Mouse (Mus musculus) bone marrow, adult 2 months (tissue): ENCODE measurements at regions not wholly inside any gene's neighbourhood (a gene's known extent, or its start where the extent isn't known, plus 50 kb on each side); places are given as distances from the start of the nearest gene placed in this dataset.
"Not testable (repeated sequence)": the region's sequence is repeated elsewhere in the genome, so short reads cannot be mapped to it uniquely, and the experiment has no call there.

ENCODE experiments used
- H3K27ac ChIP-seq: fragments of 200-500 bp; 2 replicates; pipeline ENCODE4 v1.5.1; 2012; ENCODE audit warnings: low read depth, mild to moderate bottlenecking, control low read depth, inconsistent platforms, low read length; ENCODE audit not compliant: control insufficient read depth, poor library complexity, insufficient read depth
- H3K4me1 ChIP-seq: fragments of 200-500 bp; 2 replicates; pipeline ENCODE4 v1.6.1; 2011; ENCODE audit warnings: low read length; ENCODE audit not compliant: control insufficient read depth, insufficient read depth
- H3K4me3 ChIP-seq: fragments of 200-500 bp; replicated peaks from 2 replicates; pipeline ENCODE3; 2011; ENCODE audit warnings: mild to moderate bottlenecking, low read depth, low read length, control low read depth; ENCODE audit not compliant: control insufficient read depth
- CTCF ChIP-seq: fragments of 200-500 bp; IDR thresholded peaks from 2 replicates; pipeline ENCODE4 v1.5.1; 2011; ENCODE audit warnings: low read length, control low read depth; ENCODE audit not compliant: control insufficient read depth, insufficient read depth
- POLR2A ChIP-seq: fragments of 200-500 bp; IDR thresholded peaks from 2 replicates; pipeline ENCODE4 v1.6.1; 2011; ENCODE audit warnings: low read depth, mild to moderate bottlenecking, control low read depth, low read length, borderline replicate concordance; ENCODE audit not compliant: control insufficient read depth
- WGBS: fragments of 180-500 bp; shearing (Covaris S2); methylation state at CpG from one replicate; pipeline ENCODE4 v1.1.7; 2018; 5-methylcytosine and 5-hydroxymethylcytosine counted together

DNA sequence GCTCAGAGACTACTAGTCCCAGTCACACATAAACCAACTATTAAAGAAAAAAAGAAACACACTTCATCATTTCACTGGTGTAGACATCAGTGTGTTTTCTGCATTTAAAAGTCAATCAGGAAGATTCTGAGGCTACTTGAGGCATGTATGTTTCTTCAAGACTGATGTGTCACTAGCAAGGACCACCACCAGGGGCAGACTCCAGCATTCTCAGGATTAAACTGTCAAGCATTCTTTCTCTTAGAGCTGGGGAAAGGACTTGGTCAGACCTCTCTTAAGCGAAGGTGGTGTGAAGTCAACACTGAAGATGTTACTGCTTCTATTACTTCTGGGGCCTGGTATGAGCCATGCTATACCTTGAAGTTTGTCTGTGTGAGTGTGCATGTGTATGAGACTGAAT lies 114.1 kb upstream of the Try4 start:
- H3K4me1 ChIP-seq = no peaks in the 10 kb centered on the region; the same call in 1 of the 2 replicates
- TF ChIP-seq CTCF (no peak), POLR2A (no peak)
- no peak overlapping the region for H3K4me3 ChIP-seq
- WGBS = 67% methylated on average over 1 of the region's 1 CpGs
- no peak overlapping the region for H3K27ac ChIP-seq

DNA sequence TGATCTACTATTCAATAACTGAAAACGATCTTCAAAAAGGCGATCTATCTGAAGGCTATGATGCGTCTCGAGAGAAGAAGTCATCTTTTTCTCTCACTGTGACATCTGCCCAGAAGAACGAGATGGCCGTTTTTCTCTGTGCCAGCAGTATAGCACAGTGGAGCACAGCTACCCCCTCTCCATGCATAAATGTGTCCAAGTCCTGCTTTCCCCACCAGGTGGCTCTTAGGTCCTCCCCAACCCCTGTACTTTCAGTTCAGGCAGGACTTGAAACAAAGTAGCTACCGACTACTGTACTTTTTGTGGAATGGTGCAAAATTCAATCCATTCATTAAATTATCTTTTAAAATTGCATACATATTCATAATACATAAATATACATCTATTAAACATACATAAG lies 123.2 kb upstream of the Try4 start:
- TF ChIP-seq CTCF (peak; percentile 12; the same call in 1 of the 2 replicates), POLR2A (no peak)
- no peaks in the 10 kb centered on the region for H3K4me1 ChIP-seq
- WGBS = 58% methylated on average over 7 of the region's 7 CpGs
- no peak overlapping the region for H3K4me3 ChIP-seq
- H3K27ac ChIP-seq = no peak overlapping the region

DNA sequence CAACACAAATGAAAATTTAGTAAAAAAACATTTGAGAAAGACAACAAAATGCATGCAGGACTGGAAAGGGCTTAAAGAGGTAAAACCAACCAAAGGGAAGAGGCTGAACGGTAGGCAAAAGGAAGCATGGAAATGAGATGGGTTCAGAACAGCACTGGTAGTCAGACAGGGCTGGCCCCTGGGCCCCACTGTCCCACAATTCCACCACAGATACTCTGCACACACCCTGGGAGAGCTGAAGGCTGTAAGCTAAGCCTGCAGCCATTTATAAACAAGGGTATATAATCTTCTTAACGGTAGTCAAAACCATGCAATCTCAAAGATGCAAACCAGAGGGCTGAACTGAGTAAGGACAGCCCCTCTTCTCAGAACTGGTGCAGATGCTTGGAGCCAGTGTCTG lies 124.0 kb upstream of the Try4 start:
- Histone ChIP-seq H3K27ac (no peak overlapping the region), H3K4me3 (no peak overlapping the region), H3K4me1 (no peaks in the 10 kb centered on the region)
- no peak for TF ChIP-seq CTCF
- no peak for TF ChIP-seq POLR2A
- 72% methylated on average over 2 of the region's 2 CpGs for WGBS

DNA sequence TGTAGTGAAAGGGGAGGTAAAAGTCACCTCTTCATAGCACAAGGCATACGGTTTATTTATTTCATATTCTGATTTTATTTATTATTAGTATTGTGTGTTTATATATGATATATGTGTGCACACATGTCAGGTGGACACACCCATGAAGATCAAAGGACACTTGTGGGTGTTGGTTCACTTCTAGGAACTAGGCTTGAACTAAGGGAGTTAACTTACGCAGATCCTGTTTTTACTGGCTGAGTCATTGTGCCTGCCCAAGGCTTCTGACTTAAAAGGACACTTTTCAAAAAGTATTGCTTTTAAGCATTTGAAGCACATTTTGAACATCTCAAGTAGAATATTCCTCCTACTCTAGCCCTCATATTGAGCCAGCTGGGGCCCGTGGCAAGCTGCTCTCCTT lies 124.9 kb upstream of the Try4 start:
- no peak overlapping the region for H3K27ac ChIP-seq
- no peak for TF ChIP-seq POLR2A
- TF ChIP-seq CTCF = no peak
- no peaks in the 10 kb centered on the region for H3K4me1 ChIP-seq
- 62% methylated on average over 3 of the region's 3 CpGs for WGBS
- no peak overlapping the region for H3K4me3 ChIP-seq

DNA sequence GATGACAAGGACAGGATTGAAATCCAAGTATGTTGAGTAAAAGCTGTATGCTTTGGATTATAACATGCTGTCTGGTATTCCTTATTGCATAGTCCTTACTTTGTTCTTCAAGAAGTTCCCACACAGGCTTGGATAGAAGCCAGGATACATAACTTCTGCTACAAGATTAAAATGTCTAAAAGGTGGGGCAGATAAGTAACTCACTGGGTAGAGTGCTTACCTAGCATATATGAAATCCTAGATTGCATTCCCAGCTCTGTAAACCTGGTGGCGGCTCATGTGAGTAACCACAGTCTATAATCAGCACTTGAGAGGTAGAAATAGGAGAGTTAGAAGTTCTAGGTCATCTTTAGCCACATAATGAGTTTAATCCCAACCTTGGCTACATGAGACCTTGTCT lies 126.0 kb upstream of the Try4 start:
- TF ChIP-seq CTCF = no peak
- TF ChIP-seq POLR2A = no peak
- WGBS = 65% methylated on average over 1 of the region's 1 CpGs
- Histone ChIP-seq H3K4me3 (no peak overlapping the region), H3K4me1 (no peaks in the 10 kb centered on the region), H3K27ac (no peak overlapping the region)

DNA sequence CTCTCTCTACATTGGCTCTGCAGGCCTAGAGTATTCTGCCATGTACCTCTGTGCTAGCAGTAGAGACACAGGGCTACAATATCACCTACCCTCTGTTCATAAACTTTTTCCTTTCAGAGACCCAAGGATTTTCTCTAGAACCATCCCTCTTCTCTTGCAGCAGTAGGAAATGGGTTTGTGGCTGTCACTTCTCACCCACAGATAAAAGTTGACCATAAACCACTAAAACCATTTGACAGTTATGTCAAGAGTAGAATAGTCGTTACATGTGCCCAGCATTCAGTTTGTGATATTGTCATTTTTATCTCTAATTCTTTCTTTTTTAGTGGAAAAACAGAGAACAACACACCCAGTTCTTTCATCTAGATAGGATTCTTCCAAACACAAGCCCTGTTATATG lies 128.2 kb upstream of the 2210010C04Rik start:
- Histone ChIP-seq H3K4me3 (no peak overlapping the region), H3K4me1 (no peaks in the 10 kb centered on the region), H3K27ac (no peak overlapping the region)
- 2% methylated on average over 1 of the region's 1 CpGs for WGBS
- TF ChIP-seq CTCF = no peak
- no peak for TF ChIP-seq POLR2A

DNA sequence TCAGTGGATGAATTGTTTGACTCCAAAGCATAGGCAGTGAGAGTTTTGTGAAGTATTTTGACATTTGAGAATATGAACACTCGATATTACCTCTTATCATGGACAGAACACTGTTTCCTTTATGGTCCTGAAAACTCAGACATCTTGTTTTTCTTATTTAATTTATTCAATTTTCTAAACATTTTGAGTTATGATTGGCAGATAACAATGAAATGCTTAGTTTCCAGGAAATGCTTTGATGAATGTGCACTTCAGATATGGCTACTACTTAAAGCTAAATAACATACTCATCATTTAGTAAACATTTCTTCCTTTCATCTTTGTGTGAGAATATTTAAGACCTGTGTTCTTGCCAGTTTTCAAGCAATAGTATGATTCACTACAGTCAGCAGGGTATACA lies 126.4 kb upstream of the 2210010C04Rik start:
- H3K27ac ChIP-seq = no peak overlapping the region
- H3K4me3 ChIP-seq = no peak overlapping the region
- TF ChIP-seq POLR2A (no peak), CTCF (no peak)
- H3K4me1 ChIP-seq = no peaks in the 10 kb centered on the region
- 15% methylated on average over 1 of the region's 1 CpGs for WGBS

DNA sequence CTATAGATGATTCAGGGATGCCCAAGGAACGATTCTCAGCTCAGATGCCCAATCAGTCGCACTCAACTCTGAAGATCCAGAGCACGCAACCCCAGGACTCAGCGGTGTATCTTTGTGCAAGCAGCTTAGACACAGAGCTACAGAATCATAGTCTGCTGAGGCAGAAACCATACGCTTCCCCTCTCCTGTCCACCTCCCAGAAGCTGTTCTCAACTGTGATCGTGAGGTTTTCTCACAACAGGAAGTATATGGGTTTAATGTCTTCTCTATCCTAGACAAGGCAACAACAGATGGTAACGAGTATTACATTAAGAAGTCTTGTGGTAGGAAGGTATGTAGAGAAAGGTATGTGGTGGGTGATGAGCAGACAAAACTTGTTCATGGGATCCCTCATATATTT lies 116.8 kb upstream of the 2210010C04Rik start:
- WGBS = 43% methylated on average over 7 of the region's 7 CpGs
- no peak for TF ChIP-seq POLR2A
- Histone ChIP-seq H3K4me3 (no peak overlapping the region), H3K4me1 (no peaks in the 10 kb centered on the region), H3K27ac (no peak overlapping the region)

DNA sequence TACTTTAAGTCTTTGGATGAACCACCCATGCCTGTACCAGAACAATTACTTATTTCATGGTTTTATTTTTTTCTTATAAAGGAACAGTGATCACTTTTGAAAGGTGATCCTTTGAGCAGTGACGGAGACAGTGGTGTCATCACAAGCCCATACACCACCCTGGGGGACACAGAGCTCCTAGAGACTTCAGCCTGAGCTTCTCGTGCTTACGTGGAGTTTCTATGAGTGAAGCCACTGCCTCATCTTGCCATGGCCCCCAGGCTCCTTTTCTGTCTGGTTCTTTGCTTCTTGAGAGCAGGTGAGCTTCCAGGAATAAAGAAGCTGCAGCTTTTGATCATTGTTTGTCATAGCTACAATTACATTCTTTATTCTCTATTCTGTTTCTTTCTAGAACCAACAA lies 116.2 kb upstream of the 2210010C04Rik start:
- TF ChIP-seq CTCF (no peak), POLR2A (no peak)
- no peak overlapping the region for H3K4me3 ChIP-seq
- no peaks in the 10 kb centered on the region for H3K4me1 ChIP-seq
- 80% methylated on average over 3 of the region's 3 CpGs for WGBS
- no peak overlapping the region for H3K27ac ChIP-seq

DNA sequence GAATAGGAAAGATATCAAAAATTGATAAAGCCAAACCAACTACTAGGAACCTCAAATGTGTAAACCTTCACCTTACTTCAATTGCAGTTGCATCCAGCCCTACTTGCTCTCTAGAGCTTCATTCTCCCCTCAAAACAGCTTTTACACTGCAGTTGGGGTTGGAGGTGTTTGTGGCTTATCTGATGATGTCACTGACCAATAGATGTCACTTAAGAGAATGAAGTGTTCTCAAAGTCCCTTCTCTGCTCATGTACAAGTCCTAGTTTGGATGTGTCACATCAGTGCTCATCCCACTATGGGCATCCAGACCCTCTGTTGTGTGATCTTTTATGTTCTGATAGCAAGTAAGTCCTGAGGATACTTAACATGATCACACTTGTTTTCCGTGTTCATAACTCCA lies 105.6 kb upstream of the 2210010C04Rik start:
- 93% methylated on average over 1 of the region's 1 CpGs for WGBS
- no peak overlapping the region for H3K27ac ChIP-seq
- no peak for TF ChIP-seq POLR2A
- no peak for TF ChIP-seq CTCF

DNA sequence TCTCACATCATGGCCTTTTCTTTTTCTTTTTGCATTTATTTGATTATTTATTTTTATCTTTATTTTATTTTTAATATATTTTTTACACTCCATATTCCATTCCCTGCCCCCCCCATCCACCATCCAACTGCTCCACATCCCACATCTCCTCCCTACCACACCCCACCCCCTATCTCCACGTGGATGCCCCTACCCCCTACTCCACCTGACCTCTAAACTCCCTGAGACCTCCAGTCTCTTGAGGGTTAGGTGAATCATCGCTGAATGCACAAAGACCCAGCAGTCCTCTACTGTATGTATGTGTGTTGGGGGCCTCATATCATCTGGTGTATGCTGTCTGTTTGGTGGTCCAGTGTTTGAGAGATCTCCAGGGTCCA lies 102.1 kb upstream of the 2210010C04Rik start:
- H3K27ac ChIP-seq, H3K4me1 ChIP-seq, H3K4me3 ChIP-seq: not testable (repeated sequence)
- WGBS = 60% methylated on average over 2 of the region's 2 CpGs

More for the DNA sequence above, 105.6 kb upstream of the 2210010C04Rik start:
- Histone ChIP-seq H3K4me3 (no peak overlapping the region), H3K4me1 (no peaks in the 10 kb centered on the region)
